Mouse (Mus musculus) neural tube, embryonic 11.5 days (tissue): ENCODE measurements around the gene Ncdn. TPM values are rescaled to one million over a fixed set of nuclear protein-coding genes. Genes with fewer than 3 reads are reported as not detected.

Experiments
- ATAC-seq: fragments of 200-750 bp; cut with Nextera tagmentation; 2 replicates; pipeline ENCODE4 v1.8.0; 2017; ENCODE audit warnings: moderate number of reproducible peaks, mild to moderate bottlenecking, moderate TSS enrichment, moderate library complexity; ENCODE audit not compliant: insufficient read depth, low FRiP score, low TSS enrichment
- DNase-seq: peaks from one replicate; pipeline ENCODE4 v3.0.0-alpha.2; 2015; ENCODE audit warnings: low spot score
- H3K27ac ChIP-seq: fragments of 300-500 bp; sonication (generic); 2 replicates; pipeline ENCODE4 v1.5.1; 2014; ENCODE audit warnings: low read depth, mild to moderate bottlenecking, low read length
- H3K27me3 ChIP-seq: fragments of 300-500 bp; sonication (generic); 2 replicates; pipeline ENCODE4 v1.6.1; 2014; ENCODE audit warnings: mild to moderate bottlenecking, low read length, mixed read lengths; ENCODE audit not compliant: control insufficient read depth, insufficient read depth
- H3K36me3 ChIP-seq: fragments of 300-500 bp; sonication (generic); 2 replicates; pipeline ENCODE4 v1.6.1; 2014; ENCODE audit warnings: mild to moderate bottlenecking, low read length, moderate library complexity, mixed read lengths; ENCODE audit not compliant: control insufficient read depth, insufficient read depth
- H3K4me1 ChIP-seq: fragments of 300-500 bp; sonication (generic); 2 replicates; pipeline ENCODE4 v1.6.1; 2014; ENCODE audit warnings: low read length, mixed read lengths; ENCODE audit not compliant: control insufficient read depth, insufficient read depth
- H3K4me2 ChIP-seq: fragments of 300-500 bp; sonication (generic); 2 replicates; pipeline ENCODE4 v1.6.1; 2014; ENCODE audit warnings: low read depth, mild to moderate bottlenecking, moderate library complexity
- H3K4me3 ChIP-seq: fragments of 300-500 bp; sonication (generic); 2 replicates; pipeline ENCODE4 v1.5.1; 2014; ENCODE audit warnings: low read depth, low read length
- H3K9ac ChIP-seq: fragments of 300-500 bp; sonication (generic); 2 replicates; pipeline ENCODE4 v1.6.1; 2014; ENCODE audit warnings: mild to moderate bottlenecking, low read length
- H3K9me3 ChIP-seq: fragments of 300-500 bp; sonication (generic); 2 replicates; pipeline ENCODE4 v1.6.1; 2016; ENCODE audit warnings: low read length; ENCODE audit not compliant: control insufficient read depth
- WGBS: fragments of 180-500 bp; shearing (Covaris S2); extraction: QIAGEN DNeasy Blood & Tissue Kit; methylation state at CpG from one replicate; pipeline ENCODE4 v1.1.7; 2014; 5-methylcytosine and 5-hydroxymethylcytosine counted together
- polyA plus RNA-seq: library from polyadenylated mRNA; unstranded; fragments of >200 nt; fragmentation: Nextera tagmentation; extraction: Ambion mirVana; gene quantifications from 2 replicates; pipeline ENCODE4 v1.2.1, GENCODE M21; 2014

The Ncdn gene
- 39.8 and 41.9 TPM in 2 replicates for polyA plus RNA-seq

DNA sequence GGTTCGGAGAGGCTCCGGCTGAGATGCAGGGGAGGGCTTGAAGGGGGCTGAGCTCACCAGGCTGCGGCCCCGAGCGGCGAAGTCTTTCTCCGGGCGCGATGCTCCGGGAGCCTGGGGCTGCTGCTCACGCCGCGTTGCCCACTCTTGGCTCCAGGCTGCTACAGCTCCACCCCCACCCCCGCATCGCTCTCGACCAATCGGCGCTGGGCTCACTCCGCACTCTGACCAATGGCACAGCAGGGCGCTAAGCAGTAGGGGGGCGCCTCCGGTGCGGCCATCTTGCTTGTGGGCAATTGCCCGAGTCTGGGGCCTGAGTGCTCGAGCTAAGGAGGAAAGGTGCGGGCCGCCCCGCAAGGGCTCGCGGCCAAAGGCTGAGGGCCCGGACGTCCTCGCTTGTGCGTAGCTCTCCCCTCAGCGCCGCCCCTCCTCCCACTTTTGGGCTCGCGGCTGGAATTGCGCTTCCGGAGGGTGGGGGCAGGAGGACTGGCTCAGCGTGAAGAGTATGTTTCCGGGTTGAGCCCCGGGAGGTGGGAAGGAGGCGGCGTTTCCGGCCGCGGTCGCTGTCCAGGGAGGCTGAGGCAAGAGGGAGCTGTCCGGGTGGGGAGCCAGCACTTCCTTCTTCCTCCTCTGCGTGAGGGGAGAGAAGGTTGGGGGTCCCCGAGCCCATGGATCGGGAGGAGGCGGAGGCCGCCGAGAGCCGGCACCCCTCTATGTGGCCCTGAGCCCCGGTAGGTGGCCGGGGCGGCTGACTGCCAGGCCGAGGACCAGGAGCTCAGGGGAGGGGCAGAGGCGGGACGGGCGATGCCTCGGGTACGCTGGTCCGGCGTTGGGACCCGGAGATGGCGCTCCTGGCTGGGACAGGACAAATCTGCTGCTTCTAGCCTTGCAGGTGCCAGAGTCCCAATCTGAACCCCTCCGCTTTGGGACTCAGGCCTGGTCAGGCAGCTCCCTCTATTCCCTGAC is at the start of gene Ncdn, which contains the start of gene AU040320:
Ncdn (minus strand) TSS at position 171 of the 963 bp plus-strand sequence.
AU040320 (plus strand) TSS at position 277 of the 963 bp plus-strand sequence.
- under 1% methylated on average over 62 of the region's 71 CpGs for WGBS

DNA sequence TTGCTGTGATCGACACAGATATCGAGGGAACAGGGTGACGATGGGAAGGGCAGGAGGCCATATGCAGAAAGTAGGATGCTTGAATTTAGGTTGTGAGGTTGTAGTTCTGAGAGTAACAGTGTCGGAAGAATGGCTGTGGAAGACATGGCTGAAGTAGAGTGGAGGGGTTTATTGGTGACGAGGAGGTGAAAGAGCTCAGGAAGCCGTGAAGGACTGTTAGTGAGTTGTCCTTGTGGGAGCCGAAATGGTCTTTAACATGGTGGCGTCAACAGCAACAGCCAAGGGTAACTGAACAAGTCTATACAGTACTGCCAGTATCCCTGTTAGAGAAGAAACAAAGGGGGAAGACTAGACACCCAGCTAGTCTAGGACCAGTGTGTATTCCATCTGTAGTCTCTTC is 48.9 kb upstream of the Ncdn start:
- Histone ChIP-seq H3K27me3 (no peaks in the 10 kb centered on the region), H3K4me3 (no peak overlapping the region), H3K4me1 (no peaks in the 10 kb centered on the region), H3K9ac (no peak overlapping the region), H3K27ac (no peak overlapping the region), H3K36me3 (no peaks in the 10 kb centered on the region), H3K4me2 (no peak overlapping the region), H3K9me3 (no peaks in the 10 kb centered on the region)
- no peak for DNase-seq
- no peak for ATAC-seq
- WGBS = 91% methylated on average over 8 of the region's 8 CpGs

More for the DNA sequence above, at the start of gene Ncdn, which contains the start of gene AU040320:
- H3K36me3 ChIP-seq = peaks cover 5% of the 10 kb centered on the region; the same call in 1 of the 2 replicates
- no peaks in the 10 kb centered on the region for H3K27me3 ChIP-seq
- H3K4me3 ChIP-seq = peak within 1 kb of the TSS; percentile 86
- DNase-seq = peak; percentile 98
- peak within 1 kb of the TSS; percentile 61 for H3K4me2 ChIP-seq
- peak; percentile 97 for ATAC-seq
- no peaks in the 10 kb centered on the region for H3K9me3 ChIP-seq
- H3K9ac ChIP-seq = peak within 1 kb of the TSS; percentile 86
- peaks cover 15% of the 10 kb centered on the region for H3K4me1 ChIP-seq
- H3K27ac ChIP-seq = peak within 1 kb of the TSS; percentile 90

DNA sequence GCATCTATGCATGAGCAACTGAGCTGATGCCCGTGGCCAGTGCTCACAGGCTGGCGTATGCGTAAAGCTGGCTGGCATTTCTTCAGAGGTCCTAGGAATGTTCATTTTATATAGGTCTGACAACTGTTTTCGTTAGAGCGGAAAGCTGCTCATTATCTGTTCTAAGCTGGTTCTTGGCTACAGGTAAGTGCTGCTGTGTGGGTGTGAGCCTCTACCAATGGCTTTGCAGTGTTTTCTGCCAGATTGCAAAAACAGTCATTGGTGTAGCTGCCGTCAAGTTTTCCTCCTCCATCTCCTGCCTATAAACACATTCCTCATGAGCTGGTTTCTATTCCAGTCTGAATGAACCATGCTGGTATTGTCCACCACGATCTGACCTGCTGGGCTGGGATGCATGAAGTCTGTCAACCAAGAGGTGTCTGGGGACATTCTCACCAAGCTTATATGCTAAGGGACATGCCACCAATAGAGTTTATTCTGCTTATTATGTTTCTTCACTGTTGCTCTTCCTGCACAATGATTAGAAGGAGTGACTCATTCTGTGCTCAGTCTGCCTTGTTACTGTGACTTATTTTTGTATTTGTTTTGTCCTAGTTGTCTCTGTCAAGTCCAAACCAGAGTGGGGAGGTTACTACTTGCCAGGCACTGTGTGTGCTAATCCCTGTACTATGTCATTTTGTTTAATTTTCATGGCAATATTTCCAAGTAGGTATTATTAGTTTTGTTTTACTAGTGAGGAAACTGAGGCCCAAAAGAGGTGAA is 39.3 kb upstream of the Ncdn start:
- Histone ChIP-seq H3K36me3 (no peaks in the 10 kb centered on the region), H3K9ac (no peak overlapping the region), H3K27ac (no peak overlapping the region), H3K4me1 (no peaks in the 10 kb centered on the region), H3K9me3 (no peaks in the 10 kb centered on the region), H3K27me3 (no peaks in the 10 kb centered on the region), H3K4me3 (no peak overlapping the region), H3K4me2 (no peak overlapping the region)
- ATAC-seq = no peak
- 95% methylated on average over 7 of the region's 7 CpGs for WGBS
- no peak for DNase-seq

DNA sequence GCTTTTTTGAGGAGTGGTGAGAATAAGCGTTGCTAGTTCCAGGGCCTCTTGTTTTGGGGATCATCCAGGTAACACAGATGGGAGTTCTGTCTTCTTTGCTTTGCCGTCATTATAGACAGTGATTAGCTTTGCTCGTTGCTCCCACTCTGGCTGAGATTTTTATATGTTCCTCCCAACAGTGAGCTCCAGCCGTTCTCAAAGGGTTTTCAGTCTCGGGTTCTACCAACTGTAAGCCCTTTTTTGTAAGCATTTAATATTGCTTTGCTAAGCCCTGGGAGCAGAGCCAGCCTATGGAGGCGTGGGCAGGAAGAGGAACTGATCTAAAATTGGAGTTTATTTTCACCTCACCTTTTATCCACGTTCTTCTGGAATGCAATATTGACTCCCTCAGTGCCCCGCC is 29.8 kb upstream of the Ncdn start:
- H3K4me2 ChIP-seq = no peak overlapping the region
- no peak overlapping the region for H3K4me3 ChIP-seq
- no peaks in the 10 kb centered on the region for H3K36me3 ChIP-seq
- DNase-seq = no peak
- WGBS = 88% methylated on average over 8 of the region's 8 CpGs
- no peaks in the 10 kb centered on the region for H3K27me3 ChIP-seq
- peaks cover 9% of the 10 kb centered on the region; the same call in 1 of the 2 replicates for H3K4me1 ChIP-seq
- H3K9me3 ChIP-seq = no peaks in the 10 kb centered on the region
- ATAC-seq = no peak
- no peak overlapping the region for H3K9ac ChIP-seq
- no peak overlapping the region for H3K27ac ChIP-seq

DNA sequence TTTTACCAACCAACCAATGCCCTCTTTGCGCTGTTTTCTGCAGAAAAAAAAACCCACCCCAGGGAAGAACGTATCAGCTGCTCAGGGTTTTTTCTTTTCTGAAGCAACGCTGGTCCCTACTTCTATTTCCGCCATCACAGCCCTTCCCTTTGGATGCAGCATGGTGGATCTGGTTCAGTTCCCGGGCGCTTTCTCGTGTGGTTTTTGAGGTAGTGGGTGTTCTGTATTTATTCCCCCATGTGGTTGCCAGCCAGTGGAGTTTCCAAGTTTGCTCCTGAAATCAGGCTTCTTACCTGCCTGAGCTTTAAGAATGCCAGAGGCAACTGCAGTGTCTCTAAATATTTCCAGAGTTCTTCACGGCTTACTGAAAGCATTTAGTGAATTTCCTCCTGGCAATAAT is 29.3 kb upstream of the Ncdn start:
- no peak overlapping the region for H3K27ac ChIP-seq
- WGBS = 90% methylated on average over 8 of the region's 8 CpGs

DNA sequence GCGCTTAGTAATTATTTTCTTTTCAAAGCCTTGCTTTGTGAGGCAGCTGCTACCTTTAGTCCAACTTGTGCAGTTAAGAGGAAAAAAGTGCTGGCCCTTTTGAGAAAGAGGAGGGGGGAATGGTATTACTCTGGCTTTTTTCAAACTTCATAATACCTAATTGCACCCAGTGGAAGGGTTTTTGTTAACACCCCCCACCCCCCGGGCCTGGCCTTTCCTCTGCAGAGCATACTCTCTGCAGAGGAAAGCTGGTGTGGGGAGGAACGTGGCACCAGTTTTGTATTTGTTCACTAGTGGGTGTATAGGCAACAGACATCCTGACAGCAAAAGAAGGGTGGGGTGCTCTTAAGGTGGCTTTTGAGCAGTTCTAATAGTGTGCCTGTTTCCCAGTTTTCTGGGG is 28.6 kb upstream of the Ncdn start:
- Histone ChIP-seq H3K9me3 (no peaks in the 10 kb centered on the region), H3K27ac (no peak overlapping the region), H3K27me3 (no peaks in the 10 kb centered on the region), H3K4me1 (peaks cover 9% of the 10 kb centered on the region; the same call in 1 of the 2 replicates), H3K36me3 (no peaks in the 10 kb centered on the region), H3K4me2 (no peak overlapping the region), H3K9ac (no peak overlapping the region), H3K4me3 (no peak overlapping the region)
- ATAC-seq (no peak), DNase-seq (no peak)
- 57% methylated on average over 3 of the region's 3 CpGs for WGBS

More for the DNA sequence above, 29.3 kb upstream of the Ncdn start:
- Histone ChIP-seq H3K36me3 (no peaks in the 10 kb centered on the region), H3K4me3 (no peak overlapping the region), H3K9me3 (no peaks in the 10 kb centered on the region), H3K4me1 (peaks cover 9% of the 10 kb centered on the region; the same call in 1 of the 2 replicates), H3K27me3 (no peaks in the 10 kb centered on the region), H3K4me2 (no peak overlapping the region), H3K9ac (no peak overlapping the region)
- no peak for ATAC-seq
- no peak for DNase-seq

DNA sequence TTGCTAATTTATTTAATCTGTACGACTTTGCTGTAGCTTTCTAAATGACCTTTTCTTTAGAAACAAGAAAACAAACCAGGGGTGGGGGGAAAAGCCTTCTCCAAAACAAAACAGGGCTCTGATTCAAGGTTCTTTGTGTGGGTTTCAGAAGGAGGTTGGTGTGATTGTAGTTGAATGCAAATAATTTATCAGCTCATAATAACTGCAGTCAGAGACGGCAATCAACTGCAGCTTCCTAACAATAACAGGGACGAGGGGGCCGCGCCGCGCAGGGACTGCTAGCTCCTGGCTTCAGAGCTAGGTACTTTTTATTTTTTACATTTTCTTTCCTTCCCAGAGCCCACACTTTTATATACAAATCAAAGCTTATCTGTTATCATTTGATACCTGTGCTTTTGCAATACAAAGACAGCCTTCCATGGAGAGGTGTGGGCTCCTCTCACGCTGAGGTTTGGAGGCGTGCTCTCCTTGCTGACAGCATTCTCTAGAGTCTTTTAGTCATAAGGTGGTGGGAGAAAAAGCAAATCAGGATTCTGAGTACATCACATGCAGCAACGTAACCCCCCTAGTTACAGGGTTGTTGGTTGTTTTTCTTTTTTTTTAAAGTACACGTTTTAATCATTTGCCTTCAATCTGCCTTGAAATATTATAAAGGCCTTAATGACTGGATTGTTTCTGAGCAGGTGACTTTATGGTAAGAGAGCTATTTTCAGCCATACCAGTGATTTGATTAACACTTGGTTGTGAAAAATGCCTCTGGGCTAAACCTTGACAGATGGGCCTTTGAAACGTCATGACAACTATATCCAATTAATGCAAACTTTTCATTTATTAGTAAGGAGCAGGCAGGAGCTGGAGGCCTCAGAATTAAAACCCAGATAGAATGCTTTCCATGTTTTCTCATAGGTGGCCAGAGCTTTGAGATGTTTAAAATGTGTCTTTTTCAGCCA is 26.9 kb upstream of the Ncdn start:
- H3K4me2 ChIP-seq = no peak overlapping the region
- 43% methylated on average over 12 of the region's 12 CpGs for WGBS
- ATAC-seq (no peak), DNase-seq (no peak)
- no peaks in the 10 kb centered on the region for H3K27me3 ChIP-seq
- no peak overlapping the region for H3K4me3 ChIP-seq
- H3K27ac ChIP-seq = no peak overlapping the region
- peaks cover 9% of the 10 kb centered on the region; the same call in 1 of the 2 replicates for H3K4me1 ChIP-seq
- no peaks in the 10 kb centered on the region for H3K36me3 ChIP-seq
- no peaks in the 10 kb centered on the region for H3K9me3 ChIP-seq
- peak overlapping the region; percentile 2; the same call in 1 of the 2 replicates for H3K9ac ChIP-seq

DNA sequence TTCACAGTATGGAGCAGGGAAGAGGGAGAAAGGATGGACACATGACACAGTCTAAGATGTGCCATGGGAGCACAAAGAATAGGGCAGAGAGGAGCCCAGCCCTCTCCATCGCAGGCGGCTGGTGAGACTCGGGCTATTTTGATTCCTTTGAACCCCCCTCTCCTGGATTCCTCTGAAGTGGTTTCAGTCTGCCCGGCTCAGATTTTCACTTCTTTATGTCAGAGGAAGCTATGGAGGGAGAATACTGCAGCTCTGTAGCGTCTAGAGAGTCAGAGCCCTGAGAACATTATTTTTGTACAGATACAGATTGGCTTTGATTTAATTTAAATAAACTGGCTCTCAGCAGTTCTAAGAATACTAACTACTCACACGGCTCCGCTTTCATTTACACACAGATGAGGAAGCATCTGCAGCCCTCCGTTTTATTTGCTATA is 25.9 kb upstream of the Ncdn start:
- Histone ChIP-seq H3K27ac (no peak overlapping the region; the same call in 1 of the 2 replicates), H3K36me3 (no peaks in the 10 kb centered on the region), H3K4me2 (no peak overlapping the region), H3K27me3 (no peaks in the 10 kb centered on the region), H3K4me1 (peaks cover 9% of the 10 kb centered on the region; the same call in 1 of the 2 replicates), H3K9me3 (no peaks in the 10 kb centered on the region), H3K9ac (no peak overlapping the region), H3K4me3 (no peak overlapping the region)
- whole genome bisulfite sequencing = 35% methylated on average over 8 of the region's 8 CpGs
- ATAC-seq (no peak), DNase-seq (no peak)
